Mouse (Mus musculus): ENCODE results near the gene Masp2.

GRCm38 (mm10) chr4:148638302-148638701, 35.9 kb downstream of the Masp2 start:
- TF ChIP-seq POLR2A (IDR thresholded peaks at IDR 0.05; ENCODE audit: borderline replicate concordance, low read depth, low read length) = no peak
- no peak for TF ChIP-seq CTCF (IDR thresholded peaks at IDR 0.05; ENCODE audit: low read depth, low read length)

Measured in bone marrow macrophage, adult 2 months (primary cell).